Mouse (Mus musculus): ENCODE measurements around the gene Ccdc13.
A peak's percentile ranks its signal among the peaks of the same experiment; 100 is the strongest.

Gene Ccdc13

DNA sequence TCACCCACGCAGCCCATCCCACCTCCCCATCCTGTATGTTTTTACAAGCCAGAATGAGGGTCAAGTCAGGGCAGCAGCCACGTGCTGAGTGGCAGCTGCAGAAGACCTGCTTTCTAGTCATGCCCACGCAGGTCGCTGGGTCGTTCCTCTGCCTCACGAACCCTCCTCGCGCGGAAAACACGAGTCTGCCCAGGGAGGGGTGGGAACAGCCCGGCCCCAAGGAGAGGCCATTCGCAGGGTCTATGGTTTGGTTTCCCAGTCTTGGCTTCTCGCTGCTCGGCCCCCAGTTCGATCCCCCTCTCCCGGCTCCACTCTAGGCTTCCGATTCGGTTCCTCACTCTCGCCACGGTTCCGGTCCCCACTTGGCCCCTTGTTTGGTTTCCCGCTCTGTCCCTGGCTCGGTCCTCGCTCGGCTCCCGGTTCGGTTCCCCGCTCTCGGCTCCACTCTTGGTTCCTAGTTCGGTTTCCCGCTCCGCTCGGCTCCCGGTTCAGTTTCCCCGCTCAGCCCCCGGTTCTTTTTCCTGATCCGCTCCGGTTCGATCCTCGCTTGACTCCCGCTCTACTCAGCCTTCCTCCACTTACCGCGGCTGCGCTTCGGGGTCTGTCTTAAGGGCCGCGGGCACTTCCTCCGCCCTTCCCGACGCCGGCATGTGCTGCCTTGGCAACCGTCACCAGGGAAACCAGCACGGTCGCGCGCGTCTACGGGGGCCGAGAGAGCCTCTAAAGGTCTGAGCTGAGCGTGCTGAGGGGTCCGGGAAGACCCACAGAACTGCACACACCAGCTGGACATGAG is at the start of gene Ccdc13:
Gene Ccdc13 (minus strand): TSS at position 633 of the 793 bp plus-strand sequence.
- peak; percentile 82 to 84 for DNase-seq (ENCODE audit: low spot score in 2 of 2)

DNA sequence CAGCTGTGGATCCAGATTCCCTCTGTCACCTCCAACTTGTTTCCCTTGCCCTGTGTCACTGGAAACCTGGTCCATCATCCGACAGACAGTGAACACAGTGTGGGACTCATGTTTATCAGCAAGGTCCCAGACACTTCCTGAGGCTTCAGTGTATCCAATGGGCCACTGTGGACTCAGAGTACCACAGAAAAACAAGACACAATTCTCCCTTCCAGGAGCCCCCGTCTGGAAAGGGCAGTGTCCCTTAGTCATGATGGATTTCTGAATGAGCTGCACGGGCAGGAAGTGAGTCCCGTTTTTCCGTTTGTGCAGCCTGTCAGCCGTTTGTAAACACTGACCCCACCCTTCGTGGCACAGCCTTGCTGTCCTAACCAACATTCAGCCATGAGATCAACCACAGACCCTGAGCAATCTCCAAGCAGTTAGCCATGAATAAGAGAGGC is 42.8 kb upstream of the Ccdc13 start:
- DNase-seq (ENCODE audit: low spot score in 2 of 2): no peak

DNA sequence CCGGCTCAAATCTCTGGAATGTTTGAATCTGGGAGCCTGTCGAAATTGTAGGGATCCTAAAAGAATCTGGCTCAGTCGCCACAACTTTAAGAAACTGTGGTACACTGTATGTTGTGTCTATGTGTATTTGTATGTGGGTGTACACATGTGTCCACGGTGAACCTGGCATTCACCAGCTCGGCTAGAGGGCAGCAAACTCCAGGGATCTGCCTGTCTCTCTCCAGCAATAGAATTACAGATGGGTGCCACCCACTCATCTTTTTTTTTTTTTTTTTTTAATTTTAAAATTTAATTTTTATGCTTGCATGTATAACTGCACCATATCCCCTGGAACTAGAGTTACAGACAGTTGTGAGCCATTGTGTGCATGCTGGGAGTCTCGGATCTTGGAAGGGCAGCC is 42.0 kb upstream of the Ccdc13 start:
- DNase-seq (ENCODE audit: low spot score in 2 of 2): no peak

DNA sequence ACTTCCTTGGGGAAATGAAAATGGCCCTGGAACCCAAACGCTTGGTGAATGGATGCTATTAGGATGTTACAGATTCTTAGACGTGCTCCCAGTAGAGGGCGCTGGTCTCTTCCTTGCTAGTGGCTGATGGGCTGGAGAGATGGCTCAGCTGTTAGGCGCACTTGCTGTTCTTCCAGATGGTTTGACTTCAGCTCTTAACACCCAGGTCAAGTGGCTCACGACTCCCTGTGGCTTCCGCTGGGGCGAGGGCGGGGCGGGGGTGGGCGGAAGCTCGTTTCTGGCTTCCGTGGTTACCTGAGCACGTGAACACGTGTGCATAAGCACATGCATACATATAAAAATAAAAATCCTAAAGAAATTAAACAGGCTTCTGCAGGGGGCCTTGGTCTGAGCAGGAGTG is 41.6 kb upstream of the Ccdc13 start:
- peak; percentile 36 to 42 for DNase-seq (ENCODE audit: low spot score in 2 of 2)

DNA sequence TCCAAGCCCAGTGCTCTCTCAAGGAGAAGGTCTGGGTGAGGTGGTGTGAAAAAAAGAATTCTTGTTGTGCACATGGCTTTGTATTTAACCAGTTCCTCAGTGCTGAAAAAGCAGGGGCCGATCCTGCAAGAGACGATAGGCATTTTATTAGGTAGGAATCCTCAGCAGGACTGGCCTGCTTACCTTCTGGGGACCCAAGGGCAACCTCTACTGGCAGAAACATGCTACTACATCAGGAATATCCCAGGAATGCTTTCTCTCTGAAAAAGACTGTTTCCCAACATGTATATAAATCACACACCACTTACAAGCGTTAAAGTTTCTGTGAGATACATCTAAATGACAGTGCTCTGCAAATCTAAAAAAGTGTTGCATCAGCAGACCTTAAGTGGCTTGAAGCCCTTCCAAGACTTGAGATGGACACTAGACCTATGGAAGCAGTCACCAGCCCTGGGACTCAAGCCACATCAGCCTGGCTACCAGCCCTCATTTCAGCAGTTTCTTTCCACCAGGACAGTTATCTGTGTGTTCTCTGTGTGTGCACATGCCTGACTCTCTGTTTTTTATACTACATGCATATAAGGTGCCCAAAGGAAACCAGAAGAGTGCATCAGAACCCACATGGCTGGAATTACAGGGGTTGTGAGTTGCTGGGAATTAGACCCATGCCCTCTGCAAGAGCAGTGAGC is 37.9 kb upstream of the Ccdc13 start:
- DNase-seq (ENCODE audit: low spot score in 2 of 2): peak in 1 of 2 experiments; percentile 59

DNA sequence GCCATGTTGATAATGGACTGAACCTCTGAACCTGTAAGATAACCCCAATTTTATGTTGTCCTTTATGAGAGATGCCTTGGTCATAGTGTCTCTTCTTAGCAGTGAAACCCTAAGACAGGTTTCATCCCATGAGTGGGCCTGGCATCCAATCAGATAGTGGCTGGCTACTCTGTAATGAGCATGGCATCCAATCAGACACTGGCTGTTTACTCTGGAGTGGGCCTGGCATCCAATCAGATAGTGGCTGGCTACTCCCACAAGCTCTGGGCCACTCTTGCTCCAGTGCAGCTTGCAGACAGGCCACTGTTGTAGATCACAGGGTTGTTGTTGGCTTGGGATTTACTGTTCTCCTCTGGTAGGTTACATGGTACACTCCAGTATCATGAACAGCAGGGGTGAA is 34.3 kb upstream of the Ccdc13 start:
- DNase-seq (ENCODE audit: low spot score in 2 of 2): no peak

DNA sequence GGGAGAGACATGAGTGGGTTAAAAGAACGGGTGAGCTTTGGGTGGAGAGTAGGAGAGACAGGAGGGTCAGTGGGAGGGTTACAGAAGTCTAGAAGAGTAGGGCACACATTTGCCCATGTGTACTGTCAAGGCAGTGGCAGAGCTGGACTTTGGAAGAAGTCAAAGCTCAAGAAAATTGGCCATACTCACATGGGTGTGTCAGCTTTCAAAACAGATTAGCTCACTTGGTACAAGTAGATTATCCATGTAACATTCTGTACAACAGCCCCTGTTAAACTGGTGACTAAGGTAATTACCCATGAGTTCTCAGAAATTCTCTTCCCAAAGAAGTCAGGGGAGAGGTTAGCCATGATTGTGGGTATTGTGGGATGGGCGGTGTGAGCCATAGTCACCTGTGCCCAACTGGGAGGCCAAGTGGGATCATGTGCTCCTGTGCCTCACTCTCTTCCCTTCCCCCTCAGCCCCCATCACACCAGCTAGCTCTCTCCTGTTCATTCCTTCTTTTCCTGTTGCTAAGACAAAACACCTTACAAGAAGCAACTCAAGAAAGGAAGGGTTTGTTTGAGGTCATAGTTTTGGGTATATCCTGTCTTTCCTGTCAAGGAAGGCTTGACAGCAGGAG is 32.9 kb upstream of the Ccdc13 start:
- no peak for DNase-seq (ENCODE audit: low spot score in 2 of 2)

DNA sequence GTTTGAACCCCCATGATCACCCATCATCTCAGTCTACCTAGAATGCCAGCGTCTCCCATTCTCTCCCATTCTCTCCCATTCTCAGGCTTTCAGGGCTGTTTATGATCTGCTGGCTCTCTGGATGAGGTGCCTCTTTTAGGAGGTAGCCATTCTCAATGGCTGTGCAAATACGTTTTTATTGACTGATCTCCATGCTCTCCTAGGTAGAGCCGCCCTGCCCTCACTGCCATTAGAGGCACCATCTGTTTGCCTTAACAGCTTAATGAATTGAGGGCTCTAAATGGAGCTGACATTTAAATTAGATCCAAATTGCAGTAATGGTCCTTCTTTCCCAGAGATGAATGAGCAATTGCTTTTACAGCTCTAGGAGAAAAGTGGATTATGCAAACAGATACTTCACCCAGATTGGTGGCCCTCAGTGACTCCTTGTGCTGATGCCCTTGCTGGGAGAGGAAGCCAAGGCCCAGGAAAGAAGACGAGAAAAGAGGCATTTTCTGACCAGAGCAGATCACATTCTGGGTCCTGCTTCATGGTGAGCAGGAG is 30.8 kb upstream of the Ccdc13 start:
- DNase-seq (ENCODE audit: low spot score in 2 of 2): no peak

DNA sequence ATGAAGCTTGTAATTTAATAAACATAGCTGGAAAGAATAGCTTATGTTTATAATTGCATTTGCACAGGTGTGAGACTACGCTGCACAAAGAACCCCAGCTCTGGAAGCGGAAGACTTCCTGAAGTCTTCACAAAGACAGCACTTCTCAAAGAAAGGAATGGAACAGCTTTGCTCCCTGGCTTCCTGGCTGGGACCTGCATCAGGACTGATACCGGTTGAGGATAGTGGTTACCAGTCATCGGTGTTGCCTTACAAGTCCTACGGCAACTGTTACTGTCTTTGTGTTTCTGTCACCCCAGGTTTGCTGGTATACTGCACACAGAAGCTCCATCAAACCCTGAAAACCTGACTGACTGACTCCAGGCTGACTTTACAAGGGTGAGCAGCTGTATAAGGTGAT is 30.2 kb upstream of the Ccdc13 start:
- DNase-seq (ENCODE audit: low spot score in 2 of 2): no peak

DNA sequence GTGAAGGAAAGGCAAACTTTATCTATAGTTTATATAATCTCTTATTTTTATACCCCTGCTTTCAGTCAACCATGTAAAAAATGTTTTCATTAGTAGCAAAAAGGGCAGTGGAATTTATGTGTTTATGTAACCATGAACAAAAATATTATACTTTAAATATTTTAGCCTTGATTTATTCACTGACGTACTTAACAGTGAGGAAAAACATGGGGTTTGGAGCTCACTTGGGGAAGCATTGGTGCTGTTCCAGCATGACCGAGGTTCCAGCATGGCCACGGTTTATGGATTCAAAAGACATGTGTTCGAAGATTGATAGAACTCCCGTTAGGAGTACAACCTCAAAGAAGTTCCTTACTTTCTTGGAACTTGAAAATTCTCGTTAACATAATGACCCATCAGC is 29.0 kb upstream of the Ccdc13 start:
- DNase-seq (ENCODE audit: low spot score in 2 of 2): no peak

DNA sequence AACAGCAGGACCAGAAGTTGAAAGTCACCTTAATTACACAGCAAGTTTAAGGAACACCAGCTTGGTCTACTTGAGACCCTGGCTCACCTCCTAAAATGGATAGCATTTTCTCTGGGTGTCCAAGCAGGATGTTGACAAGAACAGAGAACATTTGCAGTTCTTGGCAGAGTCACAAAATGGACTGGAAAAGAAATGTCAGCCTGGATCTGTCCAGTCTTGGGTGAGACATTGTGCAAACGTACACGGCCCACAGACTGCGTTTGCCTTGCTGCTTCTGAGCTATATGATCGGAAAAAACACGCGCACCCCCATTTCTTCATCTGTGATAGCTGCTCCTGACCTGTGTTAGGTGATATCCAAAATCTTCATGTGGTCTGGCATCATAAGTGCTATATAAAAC is 28.4 kb upstream of the Ccdc13 start:
- DNase-seq (ENCODE audit: low spot score in 2 of 2): no peak

DNA sequence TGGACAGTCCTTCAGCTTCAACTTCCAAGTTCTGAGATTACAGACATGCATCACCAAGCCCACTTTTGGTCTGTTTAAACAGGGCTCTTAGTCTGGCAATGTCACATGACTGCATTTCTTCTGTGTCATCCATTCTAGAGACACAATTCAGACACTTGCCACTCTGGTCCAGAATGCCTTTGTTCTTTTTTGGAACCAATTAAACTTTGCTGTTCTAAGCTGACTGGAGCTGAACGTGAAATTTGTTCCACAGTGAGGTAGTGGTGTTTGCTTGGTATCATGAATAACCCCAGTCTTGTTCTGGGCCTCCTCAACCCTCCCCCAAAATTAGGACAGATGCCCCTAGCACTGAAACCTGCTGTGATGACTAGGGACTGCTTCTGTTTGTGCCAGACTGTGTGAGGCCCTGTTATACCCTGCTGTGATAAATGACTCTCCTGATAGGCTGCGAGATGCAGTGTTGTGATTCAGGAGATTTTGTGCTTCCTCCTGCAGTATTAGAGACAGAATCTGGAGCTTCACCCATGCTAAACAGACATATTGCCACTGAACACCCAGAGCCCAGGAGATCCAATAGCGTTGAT is 26.3 kb upstream of the Ccdc13 start:
- DNase-seq (ENCODE audit: low spot score in 2 of 2): no peak

DNA sequence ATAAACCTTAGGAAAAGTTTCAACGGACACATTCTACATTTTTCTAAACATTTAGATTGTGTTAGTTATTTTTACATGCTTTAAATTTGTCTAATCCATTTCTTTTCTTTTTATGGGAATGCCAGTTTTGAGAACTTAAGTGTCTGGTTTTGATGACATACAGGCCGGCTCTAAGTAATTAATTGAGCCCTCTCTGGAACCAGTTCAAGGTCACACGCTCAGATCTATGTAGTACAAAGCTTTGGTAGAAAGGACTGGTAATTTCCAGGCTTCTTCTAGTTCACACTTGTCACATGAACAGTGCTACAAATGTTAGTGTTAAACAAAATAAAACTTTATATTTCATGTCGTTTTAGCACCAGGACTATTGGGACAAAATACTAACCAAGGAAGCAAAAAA is 25.6 kb upstream of the Ccdc13 start:
- no peak for DNase-seq (ENCODE audit: low spot score in 2 of 2)

DNA sequence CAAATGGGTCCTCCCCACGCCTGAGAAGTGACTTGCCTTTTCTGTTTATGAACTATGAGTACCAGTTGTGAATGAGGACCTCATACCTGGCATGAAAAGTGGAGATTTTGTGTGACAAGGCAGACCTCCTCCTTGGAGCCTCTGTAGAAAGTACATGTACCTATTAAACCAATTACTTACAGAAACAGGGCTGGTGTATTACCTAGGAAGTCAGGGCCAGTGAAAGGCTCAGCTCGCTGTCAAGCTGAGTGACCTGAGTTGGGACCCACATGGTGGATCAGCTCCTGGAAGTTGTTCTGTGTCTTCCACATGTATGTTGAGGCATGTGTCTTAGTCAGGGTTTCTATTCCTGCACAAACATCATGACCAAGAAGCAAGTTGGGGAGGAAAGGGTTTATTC is 21.7 kb upstream of the Ccdc13 start:
- no peak for DNase-seq (ENCODE audit: low spot score in 2 of 2)

DNA sequence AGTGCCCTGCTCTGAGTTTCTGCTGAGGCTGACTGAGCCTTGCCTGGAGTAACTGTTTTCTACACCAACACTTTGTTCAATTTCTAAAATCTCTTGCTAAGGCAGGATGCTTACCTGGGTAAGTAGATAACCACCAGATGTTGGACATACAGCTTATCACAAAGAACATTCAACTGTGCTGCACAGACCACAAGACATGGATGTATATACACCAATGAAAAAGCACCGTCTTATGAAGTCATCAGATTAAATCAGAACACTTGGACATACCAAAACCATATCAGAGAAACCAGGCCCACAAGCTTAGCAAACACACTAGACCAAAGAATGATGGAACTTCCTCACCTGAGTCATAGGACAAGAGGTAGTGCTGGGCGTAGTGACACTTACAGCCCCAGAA is 20.1 kb upstream of the Ccdc13 start:
- DNase-seq (ENCODE audit: low spot score in 2 of 2): no peak

DNA sequence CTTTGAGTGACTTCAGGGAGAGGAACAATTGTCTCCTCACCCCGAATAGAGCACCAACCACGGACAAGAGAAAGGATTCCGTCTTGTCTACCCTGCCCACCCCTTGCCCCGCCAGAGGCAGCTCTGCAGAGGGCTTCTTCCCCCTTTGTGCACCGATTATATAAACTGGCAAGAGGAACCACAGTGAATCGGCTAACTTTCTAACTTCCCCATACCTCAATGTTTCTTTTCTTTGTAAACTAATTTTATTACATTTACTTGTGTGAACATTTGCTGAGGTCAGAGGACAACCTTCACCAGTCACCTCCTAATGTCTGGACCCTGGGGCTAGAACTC is 18.9 kb upstream of the Ccdc13 start, which contains the start of gene Higd1a:
Gene Higd1a (minus strand): TSS at position 210 of the 336 bp plus-strand sequence.
- DNase-seq (ENCODE audit: low spot score in 2 of 2): no peak

DNA sequence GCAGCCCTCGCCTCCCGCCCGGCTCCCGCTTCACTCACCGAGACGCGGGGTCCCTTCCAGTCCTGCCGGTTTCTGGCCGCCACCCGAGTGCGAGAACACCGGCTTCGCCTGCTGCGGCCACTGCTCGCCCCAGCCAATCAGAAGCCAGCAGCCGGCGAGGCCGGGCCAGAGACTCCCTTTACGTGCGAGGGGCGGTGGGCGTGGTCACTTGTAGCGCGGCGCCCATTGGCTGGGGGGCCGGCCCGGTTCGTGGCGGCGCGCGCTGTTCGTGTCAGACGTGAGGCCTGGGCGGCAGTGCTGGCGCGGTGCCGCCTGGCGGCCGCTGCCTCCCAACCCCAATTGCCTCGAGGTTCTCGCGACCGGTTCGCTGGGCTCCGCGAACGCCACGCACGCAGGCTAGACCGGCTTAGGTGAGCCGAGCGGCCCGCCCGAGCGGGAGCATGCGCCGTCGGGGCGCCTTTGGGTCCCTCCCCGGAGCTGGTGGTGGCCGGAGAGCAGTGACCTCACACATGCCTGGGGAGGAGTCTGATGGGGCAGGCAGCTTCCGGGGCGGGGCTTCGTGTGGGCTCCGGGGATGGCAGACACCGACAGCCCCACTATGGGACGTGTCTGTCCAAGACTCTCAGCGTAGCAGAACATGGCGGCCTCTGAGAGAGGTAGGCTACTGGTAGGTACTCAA is 18.4 kb upstream of the Ccdc13 start:
- peak; percentile 95 to 97 for DNase-seq (ENCODE audit: low spot score in 2 of 2)

DNA sequence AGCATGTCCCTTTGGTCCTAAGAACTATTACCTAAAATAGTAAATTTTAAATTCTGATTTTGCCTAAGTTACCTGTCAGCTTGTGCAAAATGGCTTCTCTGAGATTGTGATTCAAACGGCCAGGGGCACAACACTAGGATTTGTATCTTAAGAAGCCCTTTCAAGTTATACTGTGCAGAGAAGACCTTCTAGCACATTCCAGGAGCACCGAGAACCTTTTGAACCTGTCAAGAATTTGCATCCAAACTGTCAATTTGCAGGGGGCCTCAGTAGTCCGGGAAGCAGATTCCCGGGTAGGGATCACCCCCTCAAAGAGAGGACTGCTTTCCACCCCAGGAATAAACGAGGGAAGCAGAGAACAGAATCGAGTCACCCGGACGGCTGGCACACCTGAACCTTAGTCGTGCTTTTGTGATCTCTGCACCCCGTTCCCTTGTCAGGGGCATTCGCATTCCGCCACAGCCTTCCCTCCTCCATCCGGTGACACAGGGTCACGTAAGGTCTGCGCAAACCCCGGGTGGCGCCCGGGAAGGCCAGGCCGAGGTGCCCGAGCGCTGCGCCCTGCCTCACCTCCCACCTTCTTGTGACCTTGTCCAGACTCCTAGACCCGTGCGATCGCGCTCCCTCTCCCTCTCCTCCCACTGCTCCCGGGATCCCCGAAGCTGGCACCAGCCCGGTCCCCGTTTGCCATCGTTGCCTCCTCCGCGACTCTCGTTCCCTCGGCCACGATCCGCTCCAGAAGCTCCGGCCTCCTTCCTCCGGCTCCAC is 17.6 kb upstream of the Ccdc13 start:
- DNase-seq (ENCODE audit: low spot score in 2 of 2): peak in 1 of 2 experiments; percentile 37

DNA sequence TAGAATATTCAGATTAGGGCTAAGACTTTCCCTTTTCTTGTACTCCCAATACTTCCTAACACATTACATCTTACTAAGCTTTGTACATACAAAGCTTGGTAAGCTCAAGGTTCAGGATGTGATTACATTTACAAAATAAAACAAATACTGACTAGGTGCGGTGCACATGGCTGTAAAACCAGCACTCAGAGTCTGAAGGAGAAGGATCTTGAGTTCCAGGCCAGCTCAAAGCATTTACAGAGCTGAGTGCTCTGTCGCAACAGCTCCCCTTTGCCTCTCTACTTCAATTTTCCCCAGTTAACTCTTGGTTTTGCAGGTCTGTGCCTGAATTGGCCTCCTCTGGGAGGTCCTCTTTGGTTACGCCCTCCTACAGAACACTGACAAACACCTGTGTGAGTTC is 15.0 kb upstream of the Ccdc13 start:
- no peak for DNase-seq (ENCODE audit: low spot score in 2 of 2)

DNA sequence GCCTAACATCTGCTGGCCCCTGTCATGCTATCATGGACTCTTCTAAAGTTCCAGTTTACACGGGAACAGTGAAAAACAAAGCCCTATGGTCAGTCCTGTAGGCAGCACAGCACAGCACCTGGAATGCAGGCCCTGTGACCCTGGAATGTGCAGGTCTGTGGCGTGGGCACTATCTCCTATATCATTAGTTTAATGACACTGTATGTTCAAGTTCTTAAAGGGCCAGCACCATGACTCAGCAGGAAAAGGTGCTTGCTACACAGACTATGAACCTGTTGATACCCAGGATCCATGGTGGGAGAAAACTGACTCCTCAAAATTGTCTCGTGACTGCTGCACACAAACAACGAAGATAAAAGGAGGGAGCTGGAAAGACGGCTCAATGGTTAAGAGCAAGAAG is 8.6 kb upstream of the Ccdc13 start:
- DNase-seq (ENCODE audit: low spot score in 2 of 2): no peak

DNA sequence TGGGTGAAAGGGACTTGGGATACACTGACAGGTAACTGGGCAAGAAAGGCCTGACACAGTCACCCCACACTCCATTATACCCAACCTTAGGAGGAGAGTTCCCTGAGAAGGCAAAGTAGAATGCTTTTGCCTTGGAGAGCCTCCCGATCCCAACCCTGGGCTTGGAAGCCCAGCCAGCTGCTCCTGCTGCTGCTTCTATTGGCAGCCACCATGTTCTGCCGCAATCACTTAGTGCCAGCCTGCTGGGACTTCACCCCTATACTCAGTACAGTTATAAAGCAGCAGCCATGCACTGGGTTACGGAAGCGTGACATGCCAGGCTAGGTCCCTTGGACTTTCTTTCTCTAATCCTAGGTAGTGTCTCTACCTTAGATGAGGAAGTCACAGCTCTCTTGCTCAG is 7.9 kb upstream of the Ccdc13 start:
- no peak for DNase-seq (ENCODE audit: low spot score in 2 of 2)
